Mouse (Mus musculus) embryonic facial prominence, embryonic 11.5 days (tissue): ENCODE measurements at regions not wholly inside any gene's neighbourhood (a gene's known extent, or its start where the extent isn't known, plus 50 kb on each side); places are given as distances from the start of the nearest gene placed in this dataset.

ENCODE experiments used
- ATAC-seq: fragments of 200-750 bp; cut with Nextera tagmentation; replicated peaks from 2 replicates; pipeline ENCODE4 v1.8.0; 2017; ENCODE audit warnings: low read depth; ENCODE audit not compliant: insufficient number of reproducible peaks, low FRiP score, low TSS enrichment
- DNase-seq: peaks from one replicate; pipeline ENCODE4 v3.0.0-alpha.2; 2015; ENCODE audit warnings: low spot score
- H3K27ac ChIP-seq: fragments of 300-500 bp; sonication (generic); replicated peaks from 2 replicates; pipeline ENCODE4 v1.5.1; 2014; ENCODE audit warnings: mild to moderate bottlenecking, low read depth, low read length, control low read depth
- H3K27me3 ChIP-seq: fragments of 300-500 bp; sonication (generic); 2 replicates; pipeline ENCODE4 v1.6.1; 2014; ENCODE audit warnings: mild to moderate bottlenecking, low read length, moderate library complexity, mixed read lengths; ENCODE audit not compliant: control insufficient read depth, insufficient read depth
- H3K36me3 ChIP-seq: fragments of 300-500 bp; sonication (generic); replicated peaks from 2 replicates; pipeline ENCODE4 v1.6.1; 2014; ENCODE audit warnings: low read depth, mild to moderate bottlenecking, low read length, moderate library complexity, mixed read lengths; ENCODE audit not compliant: control insufficient read depth, insufficient read depth
- H3K4me1 ChIP-seq: fragments of 300-500 bp; sonication (generic); 2 replicates; pipeline ENCODE4 v1.6.1; 2014; ENCODE audit warnings: low read length, mixed read lengths; ENCODE audit not compliant: control insufficient read depth, insufficient read depth
- H3K4me2 ChIP-seq: fragments of 300-500 bp; sonication (generic); 2 replicates; pipeline ENCODE4 v1.6.1; 2014; ENCODE audit warnings: low read depth, mild to moderate bottlenecking, control low read depth, low read length, moderate library complexity
- H3K4me3 ChIP-seq: fragments of 300-500 bp; sonication (generic); 2 replicates; pipeline ENCODE4 v1.5.1; 2014; ENCODE audit warnings: low read depth, low read length, control low read depth
- H3K9ac ChIP-seq: fragments of 300-500 bp; sonication (generic); replicated peaks from 2 replicates; pipeline ENCODE4 v1.6.1; 2014; ENCODE audit warnings: mild to moderate bottlenecking, control low read depth, low read length
- H3K9me3 ChIP-seq: fragments of 300-500 bp; sonication (generic); replicated peaks from 2 replicates; pipeline ENCODE4 v1.6.1; 2016; ENCODE audit warnings: mild to moderate bottlenecking, low read length, inconsistent platforms, mixed read lengths; ENCODE audit not compliant: control insufficient read depth
- WGBS: fragments of 180-500 bp; shearing (Covaris S2); extraction: QIAGEN DNeasy Blood & Tissue Kit; methylation state at CpG from one replicate; pipeline ENCODE4 v1.1.7; 2014; 5-methylcytosine and 5-hydroxymethylcytosine counted together

- no peaks in the 10 kb centered on the region for H3K4me1 ChIP-seq
- WGBS, result 32% methylated on average over 20 of the region's 20 CpGs
- no peaks in the 10 kb centered on the region for H3K9me3 ChIP-seq
- no peaks in the 10 kb centered on the region for H3K36me3 ChIP-seq
- DNase-seq (peak; percentile 91), ATAC-seq (peak; percentile 94)
- H3K9ac ChIP-seq, result no peak overlapping the region
- no peak overlapping the region for H3K4me3 ChIP-seq
- H3K27ac ChIP-seq, result no peak overlapping the region
- H3K4me2 ChIP-seq, result no peak overlapping the region; the same call in 1 of the 2 replicates
- H3K27me3 ChIP-seq, result no peaks in the 10 kb centered on the region
Measured at GRCm38 (mm10) chr3:121104571-121105407, 66.7 kb downstream of the Rwdd3 start.

GRCm38 (mm10) chr3:121102871-121103270, 68.6 kb downstream of the Rwdd3 start:
- no peak overlapping the region for H3K27ac ChIP-seq

GRCm38 (mm10) chr3:121102120-121102519, 69.4 kb downstream of the Rwdd3 start:
- no peak for DNase-seq
- Histone ChIP-seq H3K4me3 (no peak overlapping the region), H3K27me3 (no peaks in the 10 kb centered on the region), H3K27ac (no peak overlapping the region), H3K4me1 (no peaks in the 10 kb centered on the region), H3K36me3 (no peaks in the 10 kb centered on the region), H3K9ac (no peak overlapping the region), H3K9me3 (no peaks in the 10 kb centered on the region), H3K4me2 (no peak overlapping the region)
- 90% methylated on average over 1 of the region's 1 CpGs for WGBS
- ATAC-seq, result no peak

More at GRCm38 (mm10) chr3:121102871-121103270, 68.6 kb downstream of the Rwdd3 start:
- Histone ChIP-seq H3K4me3 (no peak overlapping the region), H3K9ac (no peak overlapping the region), H3K9me3 (no peaks in the 10 kb centered on the region), H3K27me3 (no peaks in the 10 kb centered on the region), H3K4me1 (no peaks in the 10 kb centered on the region), H3K4me2 (no peak overlapping the region), H3K36me3 (no peaks in the 10 kb centered on the region)
- ATAC-seq (no peak), DNase-seq (no peak)
- 71% methylated on average over 11 of the region's 11 CpGs for WGBS

GRCm38 (mm10) chr3:121100211-121100860, 71.2 kb downstream of the Rwdd3 start:
- no peak overlapping the region for H3K4me2 ChIP-seq
- H3K27me3 ChIP-seq, result no peaks in the 10 kb centered on the region
- H3K27ac ChIP-seq, result no peak overlapping the region
- no peaks in the 10 kb centered on the region for H3K4me1 ChIP-seq
- no peak overlapping the region for H3K4me3 ChIP-seq
- H3K36me3 ChIP-seq, result no peaks in the 10 kb centered on the region
- H3K9ac ChIP-seq, result no peak overlapping the region
- no peaks in the 10 kb centered on the region for H3K9me3 ChIP-seq
- WGBS, result 80% methylated on average over 8 of the region's 8 CpGs
- DNase-seq, result no peak
- no peak for ATAC-seq

GRCm38 (mm10) chr3:121093509-121093908, 78.0 kb downstream of the Rwdd3 start:
- peak; percentile 66 for DNase-seq
- 58% methylated on average over 6 of the region's 6 CpGs for WGBS
- Histone ChIP-seq H3K27ac (no peak overlapping the region), H3K4me3 (no peak overlapping the region), H3K4me1 (no peaks in the 10 kb centered on the region), H3K9me3 (no peaks in the 10 kb centered on the region), H3K4me2 (no peak overlapping the region), H3K27me3 (no peaks in the 10 kb centered on the region), H3K9ac (no peak overlapping the region), H3K36me3 (no peaks in the 10 kb centered on the region)
- ATAC-seq, result 0 out of 2 replicates have a peak, but pooled peaks have one; percentile 45

- 82% methylated on average over 5 of the region's 5 CpGs for WGBS
- H3K27ac ChIP-seq, result no peak overlapping the region
- H3K36me3 ChIP-seq, result no peaks in the 10 kb centered on the region
- no peak overlapping the region for H3K4me2 ChIP-seq
- H3K4me3 ChIP-seq, result no peak overlapping the region
- H3K4me1 ChIP-seq, result no peaks in the 10 kb centered on the region
- H3K27me3 ChIP-seq, result no peaks in the 10 kb centered on the region
- H3K9ac ChIP-seq, result no peak overlapping the region
- DNase-seq (no peak), ATAC-seq (no peak)
- H3K9me3 ChIP-seq, result no peaks in the 10 kb centered on the region
Measured at GRCm38 (mm10) chr3:121088724-121089123, 82.8 kb downstream of the Rwdd3 start.

GRCm38 (mm10) chr3:121068676-121069075, 102.8 kb downstream of the Rwdd3 start:
- Histone ChIP-seq H3K27ac (no peak overlapping the region), H3K9me3 (no peaks in the 10 kb centered on the region), H3K4me3 (no peak overlapping the region), H3K9ac (no peak overlapping the region), H3K4me2 (no peak overlapping the region), H3K27me3 (no peaks in the 10 kb centered on the region), H3K4me1 (no peaks in the 10 kb centered on the region), H3K36me3 (no peaks in the 10 kb centered on the region)
- ATAC-seq (no peak), DNase-seq (no peak)
- 78% methylated on average over 5 of the region's 5 CpGs for WGBS

- Histone ChIP-seq H3K4me1 (no peaks in the 10 kb centered on the region), H3K4me3 (no peak overlapping the region), H3K4me2 (no peak overlapping the region), H3K27me3 (no peaks in the 10 kb centered on the region), H3K27ac (no peak overlapping the region), H3K9me3 (no peaks in the 10 kb centered on the region), H3K36me3 (no peaks in the 10 kb centered on the region), H3K9ac (no peak overlapping the region)
- DNase-seq (no peak), ATAC-seq (no peak)
- WGBS, result 71% methylated on average over 9 of the region's 9 CpGs
Measured at GRCm38 (mm10) chr3:121035904-121036549, 135.5 kb downstream of the Rwdd3 start.
